Comparison of ENCODE assay signal across 10 mouse cellular contexts in the genomic region with DNA sequence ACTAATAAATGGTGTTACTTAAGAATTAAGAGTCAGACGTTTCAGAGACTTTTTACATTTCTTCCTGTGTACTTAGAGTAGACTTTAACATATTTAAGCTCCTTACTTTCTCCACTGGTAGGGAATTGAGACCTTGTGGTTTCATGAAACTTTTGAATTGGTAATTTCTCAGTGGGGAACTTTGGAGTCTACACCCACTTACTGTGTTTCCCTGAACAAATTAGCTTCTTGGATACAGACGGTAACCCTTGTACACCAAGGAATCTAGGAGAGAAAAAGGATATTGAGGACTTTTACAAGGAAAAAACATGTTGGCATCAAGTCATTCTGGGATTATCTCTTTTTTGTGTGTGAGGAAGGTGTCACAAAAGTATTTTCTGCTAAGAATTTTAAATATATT. TPM values are rescaled to one million over a fixed set of nuclear protein-coding genes. Genes with fewer than 3 reads are reported as not detected.
DNase-seq lines count a peak whose midpoint lies in the region; ATAC-seq and TF ChIP-seq lines count a peak whose summit lies in the region.
"Had no signal": no experiment of that assay in that cellular context is flagged by ENCODE, and none has a peak within 500 bp of the region (broad histone marks: within the 10 kb centered on the region; RNA-seq: fewer than 3 reads in every experiment).

No protein-coding gene starts in this region.

- TF ChIP-seq CTCF in E14TG2a.4 (conservative IDR thresholded peaks at IDR 0.05; ENCODE audit: low read length): no peak

- ATAC-seq in heart, embryonic 13.5 days (ENCODE audit: extremely low read depth, insufficient number of reproducible peaks, low FRiP score, low TSS enrichment): no peak
- ATAC-seq in forebrain, embryonic 16.5 days: no peak
- no peak for ATAC-seq in liver, embryonic 16.5 days (ENCODE audit: low read depth)

- peaks cover 34% of the 10 kb centered on the region for H3K36me3 ChIP-seq in heart, embryonic 13.5 days
- peaks cover 46% of the 10 kb centered on the region for H3K36me3 ChIP-seq in E14TG2a.4 (ENCODE audit: insufficient read depth, low read length)
- H3K36me3 ChIP-seq in forebrain, embryonic 16.5 days (ENCODE audit: control insufficient read depth, insufficient read depth): peaks cover 8% of the 10 kb centered on the region
- H3K36me3 ChIP-seq in liver, embryonic 16.5 days (ENCODE audit: control insufficient read depth, insufficient read depth): peaks cover 4% of the 10 kb centered on the region

- H3K27ac ChIP-seq in heart, embryonic 13.5 days (replicated peaks): no peak overlapping the region
- no peak overlapping the region for H3K27ac ChIP-seq in forebrain, embryonic 16.5 days (ENCODE audit: low read length)
- no peak overlapping the region for H3K27ac ChIP-seq in liver, embryonic 16.5 days (ENCODE audit: low read length)

- peak overlapping the region; percentile 80 for H3K4me2 ChIP-seq in heart, embryonic 13.5 days
- H3K4me2 ChIP-seq in forebrain, embryonic 16.5 days (ENCODE audit: low read length): peak overlapping the region; percentile 17; the same call in 1 of the 2 replicates
- peak overlapping the region; percentile 68 for H3K4me2 ChIP-seq in liver, embryonic 16.5 days (ENCODE audit: low read depth, low read length)

- intact Hi-C loops in heart, postnatal 10 days (cut with DNase I): loop anchor here (5.0 kb wide), 1 partner anchor 37 kb away; a partner anchor contains a TSS

- DNase-seq in heart, postnatal 10 days: no peak
- DNase-seq in testis, postnatal 14 days (ENCODE audit: low spot score): no peak
- no peak for DNase-seq in spleen, postnatal 10 days (ENCODE audit: low spot score in 2 of 2)
- no peak for DNase-seq in layer of hippocampus, adult 9-11 months
- DNase-seq: heart, adult 18-20 months; lung, postnatal 10 days had no signal

- H3K4me1 ChIP-seq in heart, embryonic 13.5 days: peaks cover 35% of the 10 kb centered on the region
- H3K4me1 ChIP-seq in E14TG2a.4 (replicated peaks; ENCODE audit: low read depth, low read length): peaks cover 40% of the 10 kb centered on the region
- peaks cover 5% of the 10 kb centered on the region; the same call in 1 of the 2 replicates for H3K4me1 ChIP-seq in forebrain, embryonic 16.5 days (replicated peaks; ENCODE audit: control insufficient read depth, insufficient read depth, low read length)
- H3K4me1 ChIP-seq in liver, embryonic 16.5 days (ENCODE audit: control insufficient read depth, low read depth, low read length): peaks cover 7% of the 10 kb centered on the region

- WGBS in heart, embryonic 13.5 days: 44% methylated on average over 2 of the region's 2 CpGs
- WGBS in forebrain, embryonic 16.5 days: 50% methylated on average over 2 of the region's 2 CpGs
- WGBS in liver, embryonic 16.5 days (ENCODE audit: insufficient replicate concordance): 31% methylated on average over 2 of the region's 2 CpGs

- 0 out of 2 replicates have a peak overlapping the region, but pooled peaks have one; percentile 4 for H3K9ac ChIP-seq in heart, embryonic 13.5 days
- no peak overlapping the region for H3K9ac ChIP-seq in forebrain, embryonic 16.5 days (replicated peaks; ENCODE audit: low read depth, low read length)
- H3K9ac ChIP-seq in liver, embryonic 16.5 days (ENCODE audit: low read depth, low read length): no peak overlapping the region

- peak overlapping the region; percentile 94 for H3K4me3 ChIP-seq in heart, embryonic 13.5 days
- H3K4me3 ChIP-seq in E14TG2a.4 (replicated peaks; ENCODE audit: low read length): peak overlapping the region; percentile 97
- no peak overlapping the region for H3K4me3 ChIP-seq in forebrain, embryonic 16.5 days (replicated peaks; ENCODE audit: low read length)
- no peak overlapping the region for H3K4me3 ChIP-seq in liver, embryonic 16.5 days (ENCODE audit: low read depth, low read length)

- no peaks in the 10 kb centered on the region for H3K27me3 ChIP-seq in heart, embryonic 13.5 days (replicated peaks)
- no peaks in the 10 kb centered on the region for H3K27me3 ChIP-seq in E14TG2a.4 (ENCODE audit: insufficient read depth, low read length)
- H3K27me3 ChIP-seq in forebrain, embryonic 16.5 days (replicated peaks; ENCODE audit: control insufficient read depth, insufficient read depth, low read length): no peaks in the 10 kb centered on the region
- H3K27me3 ChIP-seq in liver, embryonic 16.5 days (ENCODE audit: control insufficient read depth, insufficient read depth, low read depth, low read length): no peaks in the 10 kb centered on the region

- no peaks in the 10 kb centered on the region for H3K9me3 ChIP-seq in heart, embryonic 13.5 days
- no peaks in the 10 kb centered on the region for H3K9me3 ChIP-seq in E14TG2a.4 (ENCODE audit: low read length)
- H3K9me3 ChIP-seq in forebrain, embryonic 16.5 days (ENCODE audit: control insufficient read depth, low read length): no peaks in the 10 kb centered on the region
- H3K9me3 ChIP-seq in liver, embryonic 16.5 days (replicated peaks; ENCODE audit: control insufficient read depth, low read length): no peaks in the 10 kb centered on the region

RNA-seq across cellular contexts. Expression of a gene that starts 2.8 kb away (rescaled TPM):
- polyA plus RNA-seq in heart, embryonic 13.5 days (2015; fragmentation: Nextera tagmentation; extraction: Ambion mirVana): 151 and 168 TPM in 2 replicates
- total RNA-seq in heart, postnatal 10 days (2021): 10 to 100 TPM; 73.9 to 79.3 TPM
- polyA plus RNA-seq in forebrain, embryonic 16.5 days (2015; fragmentation: Nextera tagmentation; extraction: Ambion mirVana): 271 and 316 TPM in 2 replicates
- 82.1 and 83.0 TPM in 2 replicates for polyA plus RNA-seq in liver, embryonic 16.5 days (2015; fragmentation: Nextera tagmentation; extraction: Ambion mirVana)

RNA-seq across cellular contexts. Expression of a gene that starts 36.8 kb away (rescaled TPM):
- 14.6 and 15.9 TPM in 2 replicates for polyA plus RNA-seq in heart, embryonic 13.5 days (2015; fragmentation: Nextera tagmentation; extraction: Ambion mirVana)
- 10 to 100 TPM; 21.8 to 23.0 TPM for total RNA-seq in heart, postnatal 10 days (2021)
- polyA plus RNA-seq in forebrain, embryonic 16.5 days (2015; fragmentation: Nextera tagmentation; extraction: Ambion mirVana): 35.6 and 41.4 TPM in 2 replicates
- 9.4 and 9.9 TPM in 2 replicates for polyA plus RNA-seq in liver, embryonic 16.5 days (2015; fragmentation: Nextera tagmentation; extraction: Ambion mirVana)

RNA-seq across cellular contexts. Expression of a gene that starts 54.1 kb away (rescaled TPM):
- polyA plus RNA-seq in heart, embryonic 13.5 days (2015; fragmentation: Nextera tagmentation; extraction: Ambion mirVana): 40.7 and 42.5 TPM in 2 replicates
- 10 to 100 TPM; 35.0 to 44.9 TPM for total RNA-seq in heart, postnatal 10 days (2021)
- polyA plus RNA-seq in forebrain, embryonic 16.5 days (2015; fragmentation: Nextera tagmentation; extraction: Ambion mirVana): 73.7 and 75.6 TPM in 2 replicates
- 19.2 and 22.5 TPM in 2 replicates for polyA plus RNA-seq in liver, embryonic 16.5 days (2015; fragmentation: Nextera tagmentation; extraction: Ambion mirVana)

Comparison
In these comparisons a context has a peak if more than half of its experiments do, and no peak if none do; other contexts are left out.
1. H3K4me2 ChIP-seq: peak in every context shown above with its lines; median percentile 80 in heart, embryonic 13.5 days; 68 in liver, embryonic 16.5 days; 17 in forebrain, embryonic 16.5 days.
2. H3K4me3 ChIP-seq: peak in heart, embryonic 13.5 days (single experiment) and E14TG2a.4 (single experiment); none in forebrain, embryonic 16.5 days (single experiment) and liver, embryonic 16.5 days (single experiment).